Mouse (Mus musculus) left cerebral cortex, adult 9 months (tissue): ENCODE data around the gene Pde4d.

Source experiments
- DNase-seq, 2 experiments: peaks; one replicate each; pipeline ENCODE4 v3.0.0; 2022; ENCODE audit warnings: low spot score in 2 of 2

Gene Pde4d

DNA sequence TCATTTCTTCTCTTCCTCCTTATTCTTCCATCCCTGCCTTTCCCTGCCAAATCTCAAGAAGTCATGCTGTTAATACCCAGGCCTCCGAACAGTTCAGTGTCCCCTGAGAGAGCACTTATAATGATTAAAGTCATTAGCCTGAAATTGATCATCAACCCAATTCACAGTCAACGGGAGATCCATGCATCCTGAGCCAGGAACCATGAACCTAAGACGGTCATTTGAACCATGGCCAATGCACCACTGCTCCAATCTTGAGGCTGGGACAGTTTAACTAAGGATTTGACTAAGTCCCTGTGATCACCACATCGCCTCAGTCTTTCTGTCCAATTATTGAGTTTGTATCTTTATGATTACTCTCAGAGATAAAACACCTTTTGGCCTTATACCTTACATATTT, 952.6 kb downstream of the Pde4d start:
- DNase-seq: no peak

DNA sequence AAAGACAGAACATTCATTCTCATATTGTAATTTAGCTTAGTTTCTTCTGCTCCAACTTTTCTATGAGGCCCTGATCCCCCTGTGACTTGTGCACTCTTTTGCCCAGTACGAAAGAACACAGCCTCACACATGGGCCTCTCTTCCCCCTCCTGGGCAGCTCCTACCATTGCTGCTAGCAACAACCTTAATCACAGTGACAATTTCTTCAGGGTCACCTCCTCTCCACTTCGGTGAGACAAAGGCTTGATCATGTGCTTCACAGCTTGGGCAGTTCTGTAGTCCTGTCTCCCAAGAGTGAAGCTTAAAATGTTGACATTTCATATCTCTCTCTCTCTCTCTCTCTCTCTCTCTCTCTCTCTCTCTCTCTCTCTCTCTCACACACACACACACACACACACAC, 953.2 kb downstream of the Pde4d start:
- DNase-seq: no peak

DNA sequence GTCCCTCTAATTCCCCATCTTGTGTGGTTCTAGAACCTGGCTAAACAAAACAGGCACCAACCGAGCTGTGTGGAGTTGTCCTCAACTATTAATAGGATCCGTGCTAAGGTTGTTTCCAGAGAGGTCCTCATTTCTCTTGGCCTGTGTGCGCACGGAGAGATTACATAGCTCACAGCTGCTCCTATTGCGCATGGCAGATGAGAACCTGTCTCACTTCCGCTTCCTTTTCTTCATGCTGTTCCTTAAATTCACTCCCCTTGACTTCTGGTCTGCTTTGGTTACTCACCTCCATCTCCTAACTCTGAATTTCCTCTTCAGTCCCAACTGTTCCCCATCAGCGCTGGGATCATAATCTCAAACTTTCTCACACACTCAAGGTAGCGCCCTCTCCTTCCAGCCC, 956.6 kb downstream of the Pde4d start:
- DNase-seq: no peak

DNA sequence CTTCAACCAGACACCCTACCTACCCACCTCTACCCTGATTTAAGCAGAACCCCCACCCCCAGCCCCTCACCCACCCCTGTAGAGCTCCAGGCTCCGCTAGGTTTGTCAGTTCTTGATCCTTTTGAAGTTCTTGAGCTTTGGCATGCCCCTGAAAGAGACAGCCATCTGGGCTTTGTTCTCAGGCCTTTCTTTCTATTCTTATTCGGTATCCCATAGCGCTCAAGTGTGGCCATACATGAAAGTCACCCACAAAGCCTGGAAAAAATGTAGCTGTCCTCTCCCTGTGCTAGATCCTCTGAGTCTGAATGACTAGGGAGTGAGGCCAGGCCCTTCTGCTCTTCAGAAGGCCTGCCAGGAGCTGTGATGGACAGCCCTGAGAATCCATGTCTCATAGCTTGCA, 957.6 kb downstream of the Pde4d start:
- DNase-seq: no peak

DNA sequence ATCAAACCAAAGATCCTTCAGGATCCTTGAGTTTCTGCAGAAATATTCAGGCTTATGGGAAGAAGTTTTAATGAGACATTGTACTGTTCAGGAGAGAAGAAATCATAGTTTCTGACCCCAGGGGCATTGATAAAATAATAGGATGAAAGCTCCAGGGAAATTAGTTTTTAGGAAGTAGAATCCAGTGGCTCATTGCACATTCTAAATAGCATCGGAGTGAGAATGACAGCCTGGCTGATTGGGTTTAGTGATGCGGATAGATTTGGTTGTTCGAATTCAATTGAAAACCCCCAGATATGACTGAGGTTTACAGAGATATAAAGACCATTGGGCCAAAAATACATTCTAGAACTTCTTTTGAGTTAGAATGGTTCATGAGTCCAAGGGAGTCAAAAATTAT, 970.7 kb downstream of the Pde4d start:
- DNase-seq: no peak

DNA sequence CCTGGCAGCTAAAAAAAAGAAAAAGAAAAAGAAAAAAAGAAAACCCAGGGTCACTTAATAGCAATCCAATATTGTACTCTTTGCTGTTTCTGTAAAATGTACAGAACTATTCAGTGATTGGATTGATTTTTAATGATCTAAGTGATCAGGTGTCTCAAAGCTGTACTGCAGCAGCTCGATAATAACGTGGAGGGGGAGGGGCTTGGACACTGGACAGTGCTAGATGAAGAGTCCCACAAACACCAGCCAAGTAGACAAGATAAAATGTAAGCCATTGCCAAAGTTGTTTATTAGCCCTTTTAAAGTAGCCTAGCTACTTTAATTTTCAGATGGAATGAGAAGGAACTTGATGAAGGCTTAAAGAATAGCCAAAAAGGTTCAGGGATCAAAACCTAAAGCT, 975.2 kb downstream of the Pde4d start:
- DNase-seq: no peak

DNA sequence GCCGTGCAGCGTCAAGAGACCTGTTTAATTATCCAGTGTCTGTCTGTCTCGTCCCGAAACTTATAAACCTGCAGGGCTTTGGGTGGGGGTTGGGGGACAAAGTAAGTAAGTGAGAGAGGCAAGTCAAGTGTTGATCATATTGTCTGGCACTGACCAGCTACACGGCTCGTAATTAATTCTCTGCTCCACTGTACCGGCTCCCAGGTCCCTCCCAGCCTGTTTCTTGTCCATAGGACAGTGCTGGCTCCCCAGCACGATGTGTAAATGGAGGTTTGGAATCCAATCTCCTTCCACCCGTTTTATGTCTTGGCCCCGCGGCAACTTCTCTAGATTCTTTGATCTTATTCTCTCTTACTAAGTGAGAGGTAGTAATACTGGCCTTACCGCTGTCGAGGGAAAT, 975.8 kb downstream of the Pde4d start:
- DNase-seq: no peak

DNA sequence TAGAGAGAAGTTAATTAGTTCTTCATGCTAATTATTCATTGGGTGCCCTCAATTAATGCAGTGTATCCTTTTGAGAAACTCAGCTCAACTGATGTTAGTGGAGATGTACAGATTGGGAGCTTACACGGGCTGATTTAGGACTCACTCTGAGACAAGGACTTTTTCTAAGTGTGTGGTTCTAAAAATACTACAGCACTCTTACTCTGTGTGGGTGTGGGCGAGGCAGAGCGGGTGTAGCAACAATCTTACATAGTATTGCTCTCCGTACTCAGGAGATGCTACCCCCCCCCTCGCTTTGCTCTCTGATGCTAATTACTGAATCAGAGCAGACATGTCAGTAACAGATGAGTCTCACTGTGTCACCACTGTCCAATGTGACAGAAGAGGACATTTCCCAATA, 976.3 kb downstream of the Pde4d start:
- DNase-seq: peak; percentile 22 to 48

DNA sequence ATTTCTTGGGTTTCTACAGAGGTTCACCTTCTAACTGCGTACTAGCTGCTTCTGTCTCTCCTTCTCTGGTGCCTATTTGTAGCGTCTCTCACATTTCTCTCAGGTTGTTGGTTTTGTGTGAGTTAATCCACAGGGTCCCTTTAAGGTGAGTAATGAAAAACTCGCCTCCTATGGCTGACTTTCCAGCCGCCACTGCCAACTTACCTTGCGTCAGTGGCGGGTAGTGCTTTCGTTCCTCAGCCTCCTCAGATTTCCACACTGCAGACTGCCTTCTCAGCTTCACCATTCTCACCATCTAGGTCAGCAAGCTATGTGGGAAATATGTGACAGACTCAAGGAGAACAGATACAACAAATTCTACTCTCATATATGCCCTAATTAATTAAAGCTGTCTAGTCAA, 977.8 kb downstream of the Pde4d start:
- DNase-seq: no peak

DNA sequence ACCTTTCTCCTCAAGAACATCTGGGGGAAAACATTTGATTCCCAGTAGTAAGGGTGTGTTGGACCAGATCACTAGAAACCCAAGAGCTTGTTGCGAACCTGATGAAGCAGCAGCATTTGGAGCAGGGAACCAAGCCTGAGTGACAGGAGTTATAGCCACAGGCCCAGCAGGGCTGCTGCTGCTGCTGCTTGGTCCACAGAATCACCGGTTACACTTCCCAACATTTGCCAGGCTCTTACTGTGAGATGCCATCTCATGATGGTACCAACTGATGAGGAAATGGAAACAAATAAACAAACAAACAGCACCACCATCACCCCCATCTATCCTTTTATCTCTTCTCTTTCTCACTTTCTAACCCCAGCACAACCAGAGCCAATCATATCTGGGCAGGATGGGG, 979.8 kb downstream of the Pde4d start:
- peak in 1 of 2 experiments; percentile 0 for DNase-seq

DNA sequence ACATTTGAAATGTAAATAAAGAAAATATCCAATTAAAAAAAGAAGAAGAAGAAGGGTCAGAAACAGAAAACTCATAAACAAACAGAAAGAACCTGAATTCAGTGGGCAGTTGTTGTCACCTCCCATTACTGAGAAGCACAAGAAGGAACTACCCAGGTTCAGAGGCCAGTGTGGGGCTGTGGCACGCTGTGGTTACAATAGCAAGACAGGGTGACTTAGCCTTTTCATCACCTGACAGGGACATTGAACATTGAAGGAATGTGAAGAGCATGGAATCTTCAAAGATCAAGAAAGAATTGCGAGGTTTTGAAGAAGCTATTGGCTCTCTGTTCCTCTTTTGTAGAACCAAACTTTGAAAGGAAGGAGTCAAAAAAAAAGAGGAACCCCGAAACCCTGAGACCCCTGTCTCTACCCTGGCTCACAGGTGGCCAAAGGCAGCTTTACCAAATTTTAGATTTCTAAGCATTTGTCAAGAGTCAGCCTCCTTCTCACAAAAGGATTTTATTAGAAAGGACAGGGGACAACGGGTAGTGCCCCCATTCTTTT, 987.6 kb downstream of the Pde4d start:
- no peak for DNase-seq

DNA sequence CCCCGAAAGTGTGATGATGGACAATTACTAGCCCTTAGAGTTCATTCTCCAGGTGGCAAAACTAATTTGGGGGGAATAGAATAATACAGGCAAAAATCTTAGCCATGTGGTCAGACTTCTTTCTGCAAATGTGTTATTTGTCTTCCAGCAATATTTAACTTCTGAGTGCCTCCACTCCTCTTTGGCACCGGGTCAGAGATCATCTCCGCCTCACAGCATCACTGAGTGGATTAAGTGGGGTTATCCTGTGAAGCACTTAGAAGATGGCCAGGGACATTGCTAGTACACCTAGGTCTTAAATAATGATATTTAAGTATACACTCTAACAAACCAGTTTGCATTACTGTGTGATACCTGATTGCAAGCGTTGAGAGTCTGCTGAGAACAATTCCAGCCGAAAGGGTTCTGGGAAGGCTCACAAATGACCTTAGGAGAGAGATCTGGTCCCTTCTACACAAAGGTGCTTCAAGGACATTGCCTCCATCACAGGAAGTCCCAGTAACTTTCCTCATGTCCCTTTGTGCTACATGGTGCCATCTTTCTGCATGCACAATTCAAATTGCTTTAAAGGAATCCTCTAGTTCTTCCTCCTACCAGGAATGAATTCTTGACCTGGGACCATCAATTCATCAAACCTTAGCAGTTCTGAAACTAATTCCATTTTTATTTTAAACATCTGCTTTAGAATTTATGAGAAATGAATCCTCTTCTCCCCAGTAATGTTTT, 989.9 kb downstream of the Pde4d start:
- DNase-seq: no peak

DNA sequence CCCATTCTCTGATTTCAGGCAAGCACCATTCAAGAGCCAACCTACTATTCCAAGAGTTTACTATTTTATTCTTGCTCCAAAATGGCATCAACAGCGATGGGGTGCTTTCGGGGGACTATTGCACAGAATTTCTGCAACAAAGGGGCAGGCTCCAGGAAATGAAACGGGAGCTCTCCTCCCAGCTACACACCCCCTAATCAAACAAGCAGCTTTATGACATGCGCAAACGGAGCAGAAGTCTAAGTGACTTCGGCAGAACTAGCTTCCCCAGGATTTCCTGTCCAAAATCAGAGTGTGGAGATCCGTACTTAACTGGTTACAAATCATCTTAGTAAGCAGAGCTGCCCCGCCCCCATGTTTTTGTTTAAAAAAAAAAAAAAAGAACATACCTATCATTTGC, 990.6 kb downstream of the Pde4d start:
- DNase-seq: peak; percentile 44 to 49

DNA sequence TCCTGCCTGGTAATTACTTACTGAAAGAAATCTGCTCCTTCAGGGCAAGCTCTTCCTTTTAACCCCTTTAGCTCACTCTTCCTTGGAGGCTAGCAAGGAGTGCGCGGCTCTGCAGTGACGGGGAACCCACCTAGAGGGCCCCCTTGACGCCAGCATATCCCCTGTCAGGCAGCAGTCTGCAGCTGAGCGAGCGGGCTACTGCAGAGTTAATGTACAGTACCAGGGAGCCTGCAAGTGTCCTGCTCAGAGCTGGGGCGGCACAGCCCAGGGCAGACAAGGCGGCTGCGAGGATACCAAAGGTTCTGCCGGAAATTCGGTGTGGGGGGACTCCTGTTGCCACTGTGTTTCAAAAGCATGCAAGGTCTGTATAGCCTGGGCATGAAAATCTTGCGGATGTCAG, 991.1 kb downstream of the Pde4d start:
- DNase-seq: peak; percentile 64 to 84

DNA sequence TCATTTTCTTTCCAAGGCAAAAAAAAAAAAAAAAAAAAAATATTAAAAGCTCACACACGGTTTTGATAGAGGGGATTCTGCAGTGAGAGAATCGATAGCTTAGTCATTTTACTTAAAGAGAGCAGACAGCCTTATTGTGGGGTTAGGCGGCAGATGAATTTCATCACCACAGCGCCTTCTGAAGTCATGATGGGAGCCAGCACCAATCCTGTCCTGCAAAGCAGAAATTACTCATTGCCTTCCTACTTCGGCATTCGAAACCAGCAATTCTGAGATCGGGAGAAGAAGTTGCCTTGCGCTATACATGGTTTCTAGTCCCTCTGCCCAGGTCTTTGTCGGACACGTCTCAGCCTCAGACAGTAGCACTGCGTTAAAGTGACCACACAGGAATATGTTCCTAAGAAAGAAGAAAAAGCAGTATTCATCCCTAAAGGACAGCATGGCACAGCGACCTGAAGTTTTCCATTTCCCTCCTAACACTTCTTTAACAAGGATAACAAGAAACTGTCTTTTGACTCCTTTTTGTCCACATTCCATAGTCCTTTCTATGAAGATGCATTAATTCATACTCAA, 991.7 kb downstream of the Pde4d start:
- peak in 1 of 2 experiments; percentile 58 for DNase-seq

DNA sequence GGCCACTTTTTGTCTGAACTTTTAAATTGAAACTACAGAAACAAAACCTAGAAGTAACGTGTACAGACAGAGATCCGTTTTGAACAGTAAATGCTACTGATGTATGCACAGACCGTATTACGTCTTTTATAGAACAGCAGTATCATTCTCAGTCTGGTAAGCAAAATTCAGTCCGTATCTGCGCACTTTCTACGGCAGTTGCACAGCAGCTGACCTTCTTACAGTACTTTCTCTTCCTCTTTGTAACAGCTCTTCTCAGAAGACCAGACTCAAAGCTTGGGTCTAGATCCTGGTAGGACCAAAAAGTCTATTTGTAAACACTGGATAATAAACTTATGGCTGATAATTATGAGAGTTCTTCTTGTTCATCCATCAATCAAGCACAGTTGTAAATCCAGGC, 996.4 kb downstream of the Pde4d start:
- DNase-seq: no peak

DNA sequence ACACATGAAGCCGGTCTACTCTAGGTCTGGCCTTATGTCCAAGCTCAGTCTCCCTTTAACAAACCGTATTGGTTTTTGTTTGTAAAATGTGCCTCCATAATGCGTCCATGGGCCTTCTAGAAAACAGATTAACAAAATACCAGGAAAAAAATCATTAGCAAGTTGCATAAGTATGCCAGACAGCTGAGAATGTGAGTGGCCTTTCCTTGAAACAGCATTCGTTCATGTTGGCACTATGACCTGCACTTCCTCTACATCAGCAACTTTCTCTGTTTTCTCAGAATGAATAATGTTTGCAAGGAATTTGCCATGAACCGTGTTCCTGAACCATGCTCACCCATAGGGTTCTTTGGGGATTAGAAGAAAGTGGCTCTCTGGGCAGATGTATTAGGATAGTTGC, 998.4 kb downstream of the Pde4d start:
- no peak for DNase-seq

DNA sequence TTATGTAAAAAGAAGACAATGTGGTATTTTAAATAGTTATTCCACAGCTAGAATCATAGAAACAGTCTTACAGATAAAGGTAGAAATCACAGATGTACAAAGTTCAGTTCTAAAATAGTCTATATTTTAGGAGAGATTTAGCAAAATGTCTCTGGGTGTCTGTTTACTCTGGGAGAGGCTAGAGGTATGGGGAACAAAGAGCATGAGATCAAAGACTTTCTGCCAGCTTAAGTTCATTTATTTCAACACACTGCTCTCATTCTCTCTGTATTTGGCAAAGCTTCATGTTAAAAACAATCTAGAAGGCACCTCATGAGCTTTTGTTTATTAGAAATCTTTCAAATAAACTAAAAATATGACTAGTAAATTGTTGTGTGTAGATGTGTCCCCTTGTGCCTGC, 1024.6 kb downstream of the Pde4d start:
- no peak for DNase-seq

DNA sequence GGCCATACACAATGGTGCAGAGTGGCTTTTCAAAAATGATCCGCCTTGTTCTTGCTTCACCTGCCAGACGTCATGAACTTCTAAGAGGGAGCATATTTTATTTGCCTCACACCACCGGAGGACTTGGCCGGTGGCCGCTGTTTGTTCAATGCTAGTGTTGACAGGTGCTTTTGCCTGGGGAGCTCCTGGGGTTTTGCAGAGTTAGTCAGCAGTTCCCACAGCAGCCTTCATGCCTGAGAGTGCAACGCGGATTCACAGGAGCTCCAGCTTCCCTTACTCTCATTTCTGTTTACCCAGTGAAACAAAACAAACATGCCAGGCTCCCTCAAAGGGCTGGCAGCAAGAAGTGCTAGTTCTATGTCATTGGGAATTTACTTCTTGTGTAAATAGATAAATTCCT, 1031.7 kb downstream of the Pde4d start:
- no peak for DNase-seq

DNA sequence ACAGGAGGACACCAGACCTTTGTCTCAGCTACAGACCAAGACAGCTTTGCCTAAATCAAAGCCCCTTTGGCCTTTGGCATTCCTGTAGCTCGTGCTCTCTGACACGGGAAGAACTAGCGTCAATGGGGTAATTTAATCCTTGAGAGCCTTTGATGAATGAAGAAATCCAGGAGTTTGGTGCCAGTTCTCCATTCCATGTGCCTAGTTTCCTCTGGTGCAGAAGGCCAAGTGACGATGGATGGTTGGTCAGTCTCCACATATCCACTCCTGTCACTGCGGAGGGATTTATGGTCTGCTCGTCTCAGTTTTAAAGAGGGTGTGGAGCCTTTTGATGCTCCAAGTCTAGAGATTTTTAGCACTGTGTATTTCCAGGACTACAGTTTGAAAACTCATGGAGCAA, 1036.4 kb downstream of the Pde4d start:
- no peak for DNase-seq

DNA sequence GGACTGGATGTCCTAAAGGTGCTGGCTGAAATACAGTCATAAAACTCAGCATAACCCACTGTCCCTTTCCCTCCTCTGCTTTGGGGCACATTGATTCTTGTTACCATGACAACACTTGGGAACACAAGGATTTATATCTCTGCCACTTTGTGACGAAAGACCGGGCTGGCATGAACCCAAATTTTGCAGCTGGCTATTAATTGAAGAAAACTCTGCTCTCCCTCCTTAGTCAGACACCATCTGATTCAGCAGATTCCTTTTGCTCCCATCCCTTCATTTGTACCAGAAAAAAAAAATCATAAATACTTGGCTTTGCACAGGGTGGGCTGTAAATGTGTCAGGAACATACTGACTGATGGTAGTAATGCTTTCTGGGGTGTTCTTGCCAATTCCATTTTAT, 1037.6 kb downstream of the Pde4d start:
- DNase-seq: peak in 1 of 2 experiments; percentile 22

DNA sequence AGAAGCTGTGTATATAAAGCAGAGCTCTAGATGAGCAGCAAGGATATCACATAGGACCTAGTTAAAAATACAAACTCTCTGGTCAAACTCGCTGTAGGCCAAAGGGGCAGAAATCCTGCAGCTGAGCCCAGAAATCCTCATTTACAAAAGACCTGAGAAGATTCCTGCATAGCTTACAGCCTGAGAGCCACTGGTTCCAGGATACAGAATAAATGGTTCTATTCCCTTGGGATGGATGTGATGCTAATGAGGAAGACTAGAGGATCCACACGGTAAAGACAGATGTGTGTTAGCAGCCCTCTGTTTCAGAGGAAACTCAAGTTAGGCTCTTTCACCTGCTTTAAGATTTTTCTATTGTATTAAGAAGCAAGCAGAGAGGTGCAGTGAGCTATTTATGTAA, 1041.1 kb downstream of the Pde4d start:
- no peak for DNase-seq

DNA sequence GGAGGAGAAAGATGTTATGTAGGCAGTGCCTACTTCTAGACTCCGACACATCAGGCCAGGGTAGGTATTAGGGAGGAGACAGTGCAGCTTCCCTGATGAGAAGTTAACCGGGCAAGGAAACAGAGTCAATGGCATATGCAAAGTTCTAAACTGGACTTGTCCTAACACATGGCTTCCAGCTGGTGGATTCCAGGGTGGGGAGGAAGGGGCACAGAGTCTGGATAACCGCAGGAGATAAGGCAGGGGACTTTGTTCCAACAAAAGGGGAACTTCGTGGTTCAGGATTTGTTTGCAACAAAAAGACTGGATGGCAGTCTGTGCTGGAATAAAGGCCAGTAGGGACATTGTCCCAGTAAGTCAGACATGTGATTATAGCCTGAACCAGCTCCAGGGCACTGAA, 1042.1 kb downstream of the Pde4d start:
- no peak for DNase-seq

DNA sequence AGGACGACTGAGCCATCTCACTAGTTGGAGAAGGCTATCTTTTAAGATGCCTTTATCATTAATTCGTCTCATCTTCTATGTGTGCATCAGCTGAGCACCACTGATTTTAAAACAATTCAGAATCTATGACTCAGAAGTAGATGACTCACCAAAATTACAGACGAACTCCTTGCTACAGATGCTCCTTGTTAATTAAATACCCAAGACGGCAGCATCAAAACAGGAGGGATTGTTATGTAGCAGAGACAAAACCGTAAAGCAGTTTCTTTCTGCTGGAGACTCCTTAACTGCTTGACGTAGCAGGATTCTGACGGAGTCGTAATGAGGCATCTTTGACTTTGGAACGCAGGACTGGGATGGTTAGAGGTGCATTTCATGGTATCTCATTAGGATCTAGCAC, 1050.6 kb downstream of the Pde4d start:
- DNase-seq: peak in 1 of 2 experiments; percentile 22
